Mouse (Mus musculus) midbrain, postnatal 0 days (tissue): Measurements from ENCODE around the gene Mgat3. TPM values are rescaled to one million over a fixed set of nuclear protein-coding genes. Genes with fewer than 3 reads are reported as not detected.

Experiments
- ATAC-seq: fragments of 200-750 bp; cut with Nextera tagmentation; 2 replicates; pipeline ENCODE4 v1.8.0; 2017; ENCODE audit warnings: moderate number of reproducible peaks, mild to moderate bottlenecking, moderate TSS enrichment, moderate library complexity; ENCODE audit not compliant: low FRiP score
- DNase-seq: peaks from one replicate; pipeline ENCODE4 v3.0.0-alpha.2; 2015; ENCODE audit warnings: low spot score
- H3K27ac ChIP-seq: fragments of 300-500 bp; sonication (generic); 2 replicates; pipeline ENCODE4 v1.5.1; 2014; ENCODE audit warnings: low read depth, mild to moderate bottlenecking, low read length, mixed read lengths
- H3K27me3 ChIP-seq: fragments of 300-500 bp; sonication (generic); 2 replicates; pipeline ENCODE4 v1.6.1; 2014; ENCODE audit warnings: low read length, control low read depth, mixed read lengths; ENCODE audit not compliant: insufficient read depth
- H3K36me3 ChIP-seq: fragments of 300-500 bp; sonication (generic); 2 replicates; pipeline ENCODE4 v1.6.1; 2014; ENCODE audit warnings: low read length, control low read depth, mixed read lengths; ENCODE audit not compliant: insufficient read depth
- H3K4me1 ChIP-seq: fragments of 300-500 bp; sonication (generic); 2 replicates; pipeline ENCODE4 v1.6.1; 2014; ENCODE audit warnings: mild to moderate bottlenecking, control low read depth, antibody characterized with exemption, low read length, mixed read lengths; ENCODE audit not compliant: insufficient read depth
- H3K4me2 ChIP-seq: fragments of 300-500 bp; sonication (generic); 2 replicates; pipeline ENCODE4 v1.6.1; 2014; ENCODE audit warnings: low read depth, mild to moderate bottlenecking, low read length, mixed read lengths; ENCODE audit not compliant: poor library complexity, severe bottlenecking
- H3K4me3 ChIP-seq: fragments of 300-500 bp; sonication (generic); 2 replicates; pipeline ENCODE4 v1.5.1; 2014; ENCODE audit warnings: low read depth, mild to moderate bottlenecking, low read length, moderate library complexity
- H3K9ac ChIP-seq: fragments of 300-500 bp; sonication (generic); replicated peaks from 2 replicates; pipeline ENCODE4 v1.6.1; 2014; ENCODE audit warnings: mild to moderate bottlenecking, low read length, moderate library complexity, mixed read lengths; ENCODE audit not compliant: poor library complexity, severe bottlenecking
- H3K9me3 ChIP-seq: fragments of 300-500 bp; sonication (generic); 2 replicates; pipeline ENCODE4 v1.6.1; 2016; ENCODE audit warnings: low read length, control low read depth
- CTCF ChIP-seq: IDR thresholded peaks from 2 replicates; pipeline ENCODE4 v1.5.1; 2016; ENCODE audit warnings: antibody characterized with exemption, mild to moderate bottlenecking
- WGBS: fragments of 180-500 bp; shearing (Covaris S2); extraction: QIAGEN DNeasy Blood & Tissue Kit; methylation state at CpG from one replicate; pipeline ENCODE4 v1.1.7; 2014; 5-methylcytosine and 5-hydroxymethylcytosine counted together
- polyA plus RNA-seq: library from polyadenylated mRNA; unstranded; fragments of >200 nt; fragmentation: Nextera tagmentation; extraction: Ambion mirVana; gene quantifications from 2 replicates; pipeline ENCODE4 v1.2.1, GENCODE M21; 2015
- total RNA-seq: library from RNA; depleted of rRNA; stranded (reverse); fragments of >200 nt; gene quantifications from 2 replicates; pipeline ENCODE4 v1.2.3, GENCODE M21; 2014

Mgat3 gene
- total and polyA plus RNA-seq, 2 experiments from 2014 or later: 13.3 to 101 TPM

GRCm38 (mm10) chr15:80165396-80165795 lies 8.1 kb upstream of the Mgat3 start:
- Histone ChIP-seq H3K4me3 (no peak overlapping the region), H3K9ac (no peak overlapping the region), H3K9me3 (no peaks in the 10 kb centered on the region), H3K4me2 (no peak overlapping the region), H3K4me1 (no peaks in the 10 kb centered on the region), H3K27me3 (no peaks in the 10 kb centered on the region), H3K27ac (no peak overlapping the region), H3K36me3 (peaks cover 19% of the 10 kb centered on the region)
- TF ChIP-seq CTCF: no peak
- DNase-seq (no peak), ATAC-seq (no peak)
- 56% methylated on average over 5 of the region's 5 CpGs for WGBS

GRCm38 (mm10) chr15:80169484-80169883 lies 4.0 kb upstream of the Mgat3 start:
- no peaks in the 10 kb centered on the region for H3K36me3 ChIP-seq
- WGBS: 95% methylated on average over 1 of the region's 1 CpGs

GRCm38 (mm10) chr15:80170357-80170756 lies 3.2 kb upstream of the Mgat3 start:
- no peak for DNase-seq
- 43% methylated on average over 4 of the region's 4 CpGs for WGBS

More at GRCm38 (mm10) chr15:80169484-80169883, 4.0 kb upstream of the Mgat3 start:
- ATAC-seq (no peak), DNase-seq (no peak)
- Histone ChIP-seq H3K9ac (no peak overlapping the region), H3K9me3 (no peaks in the 10 kb centered on the region), H3K27ac (no peak overlapping the region), H3K4me3 (no peak overlapping the region), H3K27me3 (no peaks in the 10 kb centered on the region), H3K4me1 (no peaks in the 10 kb centered on the region), H3K4me2 (no peak overlapping the region)
- TF ChIP-seq CTCF: no peak

GRCm38 (mm10) chr15:80171286-80171685 lies 2.2 kb upstream of the Mgat3 start:
- no peak overlapping the region for H3K9ac ChIP-seq
- H3K27ac ChIP-seq: no peak overlapping the region
- DNase-seq (no peak), ATAC-seq (no peak)
- no peaks in the 10 kb centered on the region for H3K36me3 ChIP-seq
- peaks cover 6% of the 10 kb centered on the region; the same call in 1 of the 2 replicates for H3K4me1 ChIP-seq
- no peaks in the 10 kb centered on the region for H3K9me3 ChIP-seq
- no peak for TF ChIP-seq CTCF
- H3K27me3 ChIP-seq: no peaks in the 10 kb centered on the region
- no peak overlapping the region for H3K4me2 ChIP-seq
- WGBS: 23% methylated on average over 8 of the region's 8 CpGs
- no peak overlapping the region for H3K4me3 ChIP-seq

More at GRCm38 (mm10) chr15:80170357-80170756, 3.2 kb upstream of the Mgat3 start:
- Histone ChIP-seq H3K4me2 (no peak overlapping the region), H3K36me3 (no peaks in the 10 kb centered on the region), H3K9ac (no peak overlapping the region), H3K4me3 (no peak overlapping the region), H3K4me1 (peaks cover 6% of the 10 kb centered on the region; the same call in 1 of the 2 replicates), H3K27me3 (no peaks in the 10 kb centered on the region), H3K9me3 (no peaks in the 10 kb centered on the region), H3K27ac (no peak overlapping the region)
- TF ChIP-seq CTCF: no peak
- ATAC-seq: no peak

- H3K27ac ChIP-seq: no peak overlapping the region
- WGBS: 19% methylated on average over 6 of the region's 6 CpGs
- no peak overlapping the region for H3K4me3 ChIP-seq
Observed at GRCm38 (mm10) chr15:80171791-80172190, 1.7 kb upstream of the Mgat3 start.

GRCm38 (mm10) chr15:80173781-80174597 lies 468 bp downstream of the Mgat3 start:
- ATAC-seq (peak; percentile 61), DNase-seq (peak; percentile 53)
- H3K27ac ChIP-seq: peak overlapping the region; percentile 91
- H3K36me3 ChIP-seq: no peaks in the 10 kb centered on the region
- H3K9ac ChIP-seq: peak overlapping the region; percentile 96
- peak overlapping the region; percentile 74 for H3K4me2 ChIP-seq
- H3K27me3 ChIP-seq: no peaks in the 10 kb centered on the region
- H3K4me1 ChIP-seq: peaks cover 6% of the 10 kb centered on the region; the same call in 1 of the 2 replicates
- WGBS: 1% methylated on average over 54 of the region's 60 CpGs
- H3K4me3 ChIP-seq: peak overlapping the region; percentile 90
- TF ChIP-seq CTCF: no peak
- no peaks in the 10 kb centered on the region for H3K9me3 ChIP-seq

More at GRCm38 (mm10) chr15:80171791-80172190, 1.7 kb upstream of the Mgat3 start:
- Histone ChIP-seq H3K9me3 (no peaks in the 10 kb centered on the region), H3K36me3 (no peaks in the 10 kb centered on the region), H3K27me3 (no peaks in the 10 kb centered on the region), H3K9ac (no peak overlapping the region), H3K4me2 (no peak overlapping the region), H3K4me1 (peaks cover 6% of the 10 kb centered on the region; the same call in 1 of the 2 replicates)
- DNase-seq (no peak), ATAC-seq (no peak)
- TF ChIP-seq CTCF: no peak
